Mouse (Mus musculus): Measurements from ENCODE around the gene Fam199x. TPM values are rescaled to one million over a fixed set of nuclear protein-coding genes. Genes with fewer than 3 reads are reported as not detected.

Gene Fam199x
- total RNA-seq, 2 experiments from 2014 or later = 8.4 to 8.5 TPM

Other genes starting within 250 kb of the Fam199x start
- 100 to 1,000 TPM; 682 to 762 TPM for gene Plp1, start 226.9 kb upstream of the Fam199x start, total RNA-seq (2021)
- gene Rab9b, start 180.8 kb upstream of the Fam199x start, total RNA-seq (2021) = 10 to 100 TPM; 16.9 to 30.6 TPM
- not detected for gene H2bfm, start 122.3 kb upstream of the Fam199x start, total RNA-seq (2021)
- gene Tmsb15b2, start 74.1 kb upstream of the Fam199x start, total RNA-seq (2021) = 10 to 100 TPM; 10.5 to 23.9 TPM
- gene Tmsb15l, start 72.7 kb upstream of the Fam199x start, total RNA-seq (2021) = 1 to 10 TPM; 4.2 to 4.4 TPM
- 1 to 10 TPM; 1.1 to 9.9 TPM for gene Tmsb15b1, start 72.7 kb upstream of the Fam199x start, total RNA-seq (2021)
- gene Zcchc18, start 56.4 kb upstream of the Fam199x start, total RNA-seq (2021) = 100 to 1,000 TPM; 267 to 271 TPM
- 10 to 100 TPM; 20.3 to 35.5 TPM for gene Slc25a53, start 11.3 kb upstream of the Fam199x start, total RNA-seq (2021)
- gene Esx1, start 72.5 kb downstream of the Fam199x start, total RNA-seq (2021) = not detected

All from layer of hippocampus, adult 18-20 months (tissue).